Mouse (Mus musculus): ENCODE measurements around the gene Cd8b1.

Gene Cd8b1

GRCm38 (mm10) chr6:71348006-71348405 lies 25.4 kb downstream of the Cd8b1 start:
- DNase-seq (ENCODE audit: extremely low read depth, insufficient read length, low spot score) = no peak

- no peak for DNase-seq (ENCODE audit: extremely low read depth, insufficient read length, low spot score)
These were observed 28.6 kb downstream of the Cd8b1 start for GRCm38 (mm10) chr6:71351201-71351600.

- DNase-seq (ENCODE audit: extremely low read depth, insufficient read length, low spot score) = no peak
These were observed 29.6 kb downstream of the Cd8b1 start for GRCm38 (mm10) chr6:71352201-71352600.

- no peak for DNase-seq (ENCODE audit: extremely low read depth, insufficient read length, low spot score)
These were observed 30.4 kb downstream of the Cd8b1 start for GRCm38 (mm10) chr6:71352866-71353427.

- DNase-seq (ENCODE audit: extremely low read depth, insufficient read length, low spot score) = no peak
These were observed 31.1 kb downstream of the Cd8b1 start for GRCm38 (mm10) chr6:71353722-71354121.

- DNase-seq (ENCODE audit: extremely low read depth, insufficient read length, low spot score) = no peak
These were observed 34.9 kb downstream of the Cd8b1 start for GRCm38 (mm10) chr6:71357493-71357892.

GRCm38 (mm10) chr6:71360221-71360620 lies 37.6 kb downstream of the Cd8b1 start:
- no peak for DNase-seq (ENCODE audit: extremely low read depth, insufficient read length, low spot score)

GRCm38 (mm10) chr6:71360751-71361150 lies 38.2 kb downstream of the Cd8b1 start:
- DNase-seq (ENCODE audit: extremely low read depth, insufficient read length, low spot score) = no peak

GRCm38 (mm10) chr6:71361156-71361670 lies 38.6 kb downstream of the Cd8b1 start:
- DNase-seq (ENCODE audit: extremely low read depth, insufficient read length, low spot score) = no peak

- no peak for DNase-seq (ENCODE audit: extremely low read depth, insufficient read length, low spot score)
These were observed 41.4 kb downstream of the Cd8b1 start for GRCm38 (mm10) chr6:71363995-71364394.

GRCm38 (mm10) chr6:71369416-71369815 lies 46.8 kb downstream of the Cd8b1 start:
- DNase-seq (ENCODE audit: extremely low read depth, insufficient read length, low spot score) = no peak

GRCm38 (mm10) chr6:71371085-71371605 lies 48.6 kb downstream of the Cd8b1 start:
- no peak for DNase-seq (ENCODE audit: extremely low read depth, insufficient read length, low spot score)

- no peak for DNase-seq (ENCODE audit: extremely low read depth, insufficient read length, low spot score)
These were observed 49.6 kb downstream of the Cd8b1 start for GRCm38 (mm10) chr6:71372041-71372720.

GRCm38 (mm10) chr6:71373249-71373775 lies 50.7 kb downstream of the Cd8b1 start, which contains the start of gene Cd8a:
TSS of gene Cd8a (plus strand) at chr6:71373427.
- peak; percentile 4 for DNase-seq (ENCODE audit: extremely low read depth, insufficient read length, low spot score)

GRCm38 (mm10) chr6:71374311-71374829 lies 51.8 kb downstream of the Cd8b1 start:
- DNase-seq (ENCODE audit: extremely low read depth, insufficient read length, low spot score) = no peak

- no peak for DNase-seq (ENCODE audit: extremely low read depth, insufficient read length, low spot score)
These were observed 52.3 kb downstream of the Cd8b1 start for GRCm38 (mm10) chr6:71374921-71375320.

- DNase-seq (ENCODE audit: extremely low read depth, insufficient read length, low spot score) = no peak
These were observed 54.1 kb downstream of the Cd8b1 start for GRCm38 (mm10) chr6:71376711-71377110.

GRCm38 (mm10) chr6:71381654-71382053 lies 59.1 kb downstream of the Cd8b1 start:
- no peak for DNase-seq (ENCODE audit: extremely low read depth, insufficient read length, low spot score)
